Mouse (Mus musculus) cerebellum, adult 18-20 months (tissue): ENCODE results near the gene Galns.

Source experiments
- DNase-seq, 2 experiments: peaks; one replicate each; pipeline ENCODE4 v3.0.0; 2021

Galns gene

DNA sequence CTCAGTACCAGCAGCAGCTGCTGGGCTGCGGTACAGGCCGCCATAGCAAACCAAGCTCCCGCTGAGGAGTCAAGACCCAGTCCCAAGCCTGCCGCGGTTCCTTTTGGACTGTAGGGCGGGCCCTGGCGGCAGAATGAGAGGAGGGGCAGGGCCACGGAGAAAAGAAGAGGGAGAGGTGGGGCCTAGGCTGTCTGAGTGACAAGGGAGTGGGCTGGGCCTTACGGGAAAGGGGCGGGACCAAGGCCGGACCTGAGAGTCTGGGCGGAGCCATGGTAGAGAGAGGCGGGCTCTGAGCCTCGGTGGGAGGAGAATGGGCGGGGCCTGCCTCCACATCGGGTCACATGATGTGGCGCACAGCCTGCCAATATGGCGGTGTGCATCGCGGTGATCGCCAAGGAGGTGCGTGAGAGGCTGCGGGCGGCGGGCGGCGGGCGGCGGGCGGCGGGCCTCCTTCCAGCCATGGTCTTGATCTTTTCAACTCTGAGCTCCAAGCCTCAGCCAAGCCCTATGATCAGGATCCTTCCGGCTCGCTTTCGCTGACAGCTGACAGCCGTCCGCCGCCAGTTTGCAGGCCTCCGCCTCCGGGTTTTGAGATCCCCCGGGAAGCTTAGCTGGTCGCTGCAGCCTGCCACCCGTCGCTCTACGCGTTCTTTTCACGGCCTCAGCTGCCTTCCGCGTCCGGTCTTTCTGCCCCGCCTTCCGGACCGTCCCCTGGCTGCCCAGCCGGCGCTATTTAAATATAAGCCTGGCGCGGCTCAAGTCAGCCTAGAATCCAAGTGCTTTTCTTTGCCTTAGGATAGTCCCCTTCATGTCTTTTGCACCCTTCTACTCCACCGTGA, at the start of gene Galns, which contains the start of gene Trappc2l:
Gene Galns, minus strand, starts transcription at position 169 of the 839 bp plus-strand sequence.
Gene Trappc2l, plus strand, starts transcription at position 346 of the 839 bp plus-strand sequence.
- DNase-seq: peak; percentile 96 to 98

DNA sequence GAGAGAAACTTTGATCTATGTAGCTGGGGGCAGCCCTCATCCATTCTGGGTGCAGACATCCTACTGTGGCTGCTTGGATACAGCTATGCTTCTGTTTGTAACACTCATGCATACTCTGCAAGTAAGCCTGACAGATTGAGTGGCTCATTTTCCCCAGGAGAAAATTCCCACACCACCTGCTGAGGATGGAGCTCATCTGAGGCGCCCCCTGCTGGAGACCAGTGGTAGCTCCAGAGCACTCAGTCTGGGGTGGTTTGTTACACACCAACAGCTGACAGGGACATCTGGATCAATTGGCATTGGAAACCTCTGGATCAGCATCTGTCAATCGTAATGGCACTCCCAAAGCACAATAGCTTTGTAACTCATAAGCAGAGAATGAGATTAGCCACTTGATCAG, 48.8 kb upstream of the Galns start:
- no peak for DNase-seq

DNA sequence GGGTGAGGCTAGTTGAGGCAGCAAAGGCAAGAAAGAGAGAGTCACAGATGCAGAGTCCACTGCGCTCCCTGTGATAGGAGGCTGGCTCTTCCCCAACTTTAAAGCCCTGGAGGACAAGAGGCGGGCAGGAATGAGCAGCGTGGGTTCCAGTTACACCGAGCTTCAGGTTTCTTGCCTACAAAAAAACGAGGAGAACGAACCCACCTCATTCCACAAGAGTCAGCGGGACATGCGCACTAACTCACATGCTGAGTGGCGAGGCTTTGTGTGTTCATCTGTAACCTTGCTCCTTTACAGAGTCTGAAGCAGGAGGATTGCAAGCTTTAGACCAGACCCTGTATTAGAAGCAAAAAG, 47.5 kb upstream of the Galns start:
- DNase-seq: no peak

DNA sequence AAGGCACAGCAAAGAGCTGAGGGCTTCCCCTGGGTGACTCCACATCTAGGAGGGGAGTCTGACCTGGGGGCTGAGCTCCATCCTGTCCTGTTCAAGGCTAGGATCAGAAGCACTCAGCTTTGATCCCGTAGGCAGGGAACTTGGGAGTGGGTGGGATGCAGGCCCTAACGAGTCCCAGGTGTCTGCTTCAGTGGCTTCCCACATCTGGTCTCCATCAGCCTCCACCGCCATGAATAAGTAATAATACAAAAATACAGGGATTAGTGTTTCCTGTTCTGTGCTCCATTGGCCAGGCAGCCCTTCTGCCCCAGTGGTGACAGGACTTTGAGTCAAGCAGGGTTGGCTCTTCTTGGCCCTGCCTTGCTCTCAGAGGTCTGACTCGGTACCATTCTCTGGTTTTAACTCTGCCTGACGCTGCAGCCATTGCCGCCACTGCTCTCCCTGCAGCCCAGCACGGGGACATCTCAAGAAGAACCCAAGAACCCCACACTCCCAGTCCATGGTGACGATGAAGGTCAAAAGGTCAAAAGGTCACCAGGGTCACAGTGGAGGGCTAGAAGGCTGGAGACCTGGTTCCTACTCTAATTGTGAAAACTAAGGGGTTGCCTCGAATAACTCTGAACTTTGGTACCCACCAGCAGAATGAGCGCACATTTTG, 47.0 kb upstream of the Galns start:
- no peak for DNase-seq

DNA sequence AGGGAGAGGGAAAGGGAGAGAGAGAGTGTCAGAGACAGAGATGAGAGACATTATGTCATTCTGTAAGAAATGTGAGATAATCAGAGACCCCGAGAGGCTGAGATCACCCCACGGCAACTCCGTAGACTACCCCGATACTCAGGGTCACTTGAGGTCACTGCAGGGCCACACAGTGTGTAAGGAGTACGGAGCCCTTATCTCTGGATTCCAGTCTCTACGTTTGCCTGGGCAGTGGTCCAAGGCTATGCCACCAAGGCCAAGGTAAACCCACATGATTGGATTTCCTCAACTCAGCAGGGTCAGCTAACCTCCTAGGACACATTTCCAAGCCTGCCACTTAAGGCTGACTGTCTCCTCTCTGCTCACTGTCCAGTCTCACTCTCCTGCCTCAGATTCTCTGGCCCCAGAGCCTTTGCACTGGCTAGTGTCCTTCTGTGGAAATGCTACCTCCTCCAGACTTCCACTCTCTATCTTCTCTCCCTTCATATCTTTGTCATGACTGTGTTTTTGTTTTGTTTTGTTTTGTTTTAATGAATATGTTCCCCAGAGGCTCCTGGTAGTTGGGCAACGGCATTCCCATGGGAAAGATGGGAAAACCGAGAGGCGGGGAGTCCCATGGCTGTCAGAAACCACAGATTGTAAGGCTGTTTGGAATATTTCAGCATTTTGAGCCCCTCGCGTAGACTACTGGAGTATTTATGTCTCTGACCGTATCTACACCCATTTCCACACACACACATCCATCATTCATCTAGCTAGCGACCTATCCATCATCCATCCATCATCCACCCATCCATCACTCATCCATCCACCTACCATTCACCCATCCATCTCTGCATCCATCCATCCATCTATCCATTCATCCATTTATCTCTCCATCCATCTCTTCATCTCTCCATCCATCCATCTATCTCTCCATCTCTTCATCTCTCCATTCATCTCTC, 45.1 kb upstream of the Galns start:
- peak in 1 of 2 experiments; percentile 38 for DNase-seq

DNA sequence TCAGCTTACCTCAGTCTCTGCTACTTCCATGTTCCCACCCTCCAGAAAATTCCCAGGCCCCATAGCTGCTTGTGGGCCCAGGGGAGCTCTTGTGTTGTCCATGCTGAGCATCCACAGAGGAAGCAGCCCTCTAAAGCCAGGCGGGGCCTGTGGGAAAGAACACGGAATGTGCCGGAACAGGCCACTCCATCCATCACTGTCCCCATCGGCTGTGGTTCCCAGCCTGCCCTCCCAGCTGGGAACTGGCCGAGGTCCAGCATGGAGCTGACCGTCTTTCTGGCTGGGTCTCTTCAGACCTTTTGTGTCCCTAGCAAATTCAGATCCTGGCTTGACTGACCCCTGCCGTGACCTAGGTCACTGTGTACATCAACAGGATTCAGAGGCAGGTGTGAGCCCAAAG, 43.5 kb upstream of the Galns start:
- peak; percentile 47 to 53 for DNase-seq

DNA sequence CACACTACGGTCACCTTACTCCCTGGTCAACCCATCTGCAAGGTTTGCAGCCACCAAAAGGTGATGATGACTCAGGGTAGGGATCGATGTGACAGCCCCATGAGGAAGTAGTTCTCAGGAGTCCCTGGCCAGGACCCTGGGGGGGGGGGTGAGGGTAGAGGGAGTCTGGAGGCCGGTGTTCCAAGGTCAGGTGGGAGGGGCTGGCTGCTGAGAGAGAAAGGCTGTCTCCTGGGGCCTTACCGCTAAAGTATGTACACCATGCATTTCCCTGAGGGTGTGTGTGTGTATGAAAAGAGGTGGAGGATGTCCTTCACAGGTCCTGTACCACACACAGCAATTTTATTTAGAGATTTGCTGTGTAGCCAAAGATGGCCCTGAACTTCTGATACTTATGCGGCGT, 41.4 kb upstream of the Galns start:
- no peak for DNase-seq

DNA sequence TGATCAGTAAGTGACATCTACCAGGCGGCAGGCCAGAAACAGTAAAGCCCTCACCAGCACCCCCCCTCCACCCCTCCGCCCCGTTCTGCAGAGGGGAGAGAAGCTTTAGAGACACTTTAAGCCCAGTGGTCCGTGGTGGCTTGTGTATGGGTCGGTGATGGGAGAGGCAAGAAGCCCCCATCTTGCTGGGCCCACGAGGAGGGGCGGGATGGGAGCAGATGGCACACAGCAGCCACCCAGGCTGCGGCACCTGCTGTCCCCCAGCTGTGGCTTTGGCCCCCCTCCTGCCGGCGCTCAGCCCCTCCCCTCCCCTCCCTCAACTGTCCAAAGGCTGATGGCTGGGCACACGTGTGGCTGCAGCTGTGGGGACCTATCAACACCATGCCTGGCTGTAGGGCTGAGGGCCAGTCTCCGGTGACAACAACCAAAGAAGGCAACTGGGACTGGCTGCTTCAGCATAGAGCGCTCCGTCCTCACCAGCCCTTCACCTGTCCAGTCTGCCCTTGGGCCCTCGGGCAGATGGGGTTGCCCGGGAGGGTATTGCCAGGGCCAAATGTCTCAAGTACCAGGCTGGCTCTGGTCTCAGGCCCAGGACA, 40.2 kb upstream of the Galns start:
- DNase-seq: no peak

DNA sequence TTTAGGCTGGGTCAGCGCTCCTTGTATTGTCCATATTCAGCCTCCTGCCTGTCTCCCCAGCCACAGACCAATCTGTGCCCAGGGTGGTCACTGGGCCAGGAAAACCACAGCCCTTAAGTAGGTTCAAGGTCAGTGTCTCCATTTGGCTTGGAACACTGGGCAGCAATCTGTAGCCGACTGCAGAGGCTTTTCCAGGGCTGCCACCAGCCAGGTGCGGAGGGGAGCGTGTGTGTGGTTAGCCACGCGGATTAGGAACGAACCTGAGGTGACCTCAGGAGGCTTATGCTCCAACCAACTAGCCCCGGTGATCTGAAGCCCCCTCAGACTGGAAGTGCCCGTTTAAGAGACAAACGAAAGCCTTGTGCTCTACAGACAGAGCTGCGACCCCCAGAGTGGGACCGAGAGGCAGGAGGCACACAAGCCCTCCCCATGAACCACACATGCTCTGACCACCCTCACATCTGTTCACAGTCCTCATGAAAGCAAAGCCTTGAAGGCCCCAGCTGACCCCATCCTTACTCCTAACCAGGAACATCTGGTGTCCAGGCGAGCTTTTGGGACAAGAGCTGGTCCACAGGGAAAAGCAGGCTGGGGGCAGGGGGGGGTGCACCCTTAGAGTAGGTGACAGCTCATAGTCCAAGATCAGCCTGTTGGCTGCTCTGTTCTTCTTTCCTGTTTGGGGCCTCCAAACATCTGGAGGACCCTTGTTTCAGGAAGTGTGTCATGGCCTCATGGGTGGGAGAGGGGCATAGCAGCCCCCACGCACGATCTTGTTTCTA, 37.1 kb upstream of the Galns start:
- no peak for DNase-seq

DNA sequence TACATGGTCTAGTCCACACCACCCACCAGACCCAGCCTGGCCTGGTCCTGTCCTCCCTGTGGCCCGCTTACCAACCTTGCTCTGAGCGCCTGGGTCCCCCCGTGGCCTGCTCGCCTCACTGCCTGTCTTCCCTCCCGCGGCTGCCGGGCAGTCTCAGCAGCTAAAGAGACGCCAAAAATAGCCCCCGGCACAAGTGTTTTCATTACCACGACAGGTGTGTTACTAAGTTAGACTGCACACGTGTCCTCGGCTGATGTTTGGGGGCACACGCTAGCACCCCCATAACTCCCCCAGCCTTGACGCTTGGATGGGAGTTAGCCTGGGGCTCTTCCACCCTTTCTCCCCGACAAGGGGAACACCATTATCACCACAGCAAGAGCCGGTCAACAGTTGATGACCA, 35.1 kb upstream of the Galns start:
- DNase-seq: no peak

DNA sequence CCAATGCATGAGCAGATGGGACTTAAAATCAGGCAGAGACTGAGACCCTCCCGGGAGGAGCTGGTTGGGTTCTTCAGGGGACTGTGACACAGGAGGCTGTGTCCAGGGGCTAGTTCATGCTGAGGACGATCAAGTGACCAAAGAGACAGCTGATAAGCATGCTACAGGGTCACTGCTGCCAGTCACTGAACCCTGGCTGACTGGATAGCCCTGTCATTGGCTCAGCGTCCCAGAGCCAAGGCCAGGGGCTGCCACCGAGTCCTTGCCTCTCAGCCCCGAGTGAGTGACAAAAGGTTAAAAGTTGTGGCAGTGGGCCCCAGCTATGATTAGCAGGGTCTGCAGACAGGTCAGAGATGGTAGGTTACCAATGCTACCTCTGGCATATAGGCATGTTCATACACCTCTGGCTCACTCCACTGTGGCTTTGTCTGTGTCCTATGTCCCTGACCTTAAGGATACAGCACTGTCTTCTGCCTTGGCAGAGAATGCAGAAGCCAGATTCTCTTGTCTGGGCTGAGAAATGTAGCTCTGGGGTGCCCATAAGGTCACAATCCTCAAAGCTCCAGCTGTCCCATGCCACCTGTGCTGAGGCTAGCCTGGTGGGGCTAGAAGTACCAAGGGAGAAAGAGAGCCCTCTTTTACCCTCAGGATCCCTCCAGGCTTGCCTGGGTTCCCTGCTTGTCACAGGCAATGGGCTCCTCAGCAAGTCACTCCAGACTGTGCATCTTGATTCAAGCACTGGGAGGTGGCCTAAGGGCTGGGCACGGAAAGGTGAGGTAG, 33.1 kb upstream of the Galns start:
- no peak for DNase-seq

DNA sequence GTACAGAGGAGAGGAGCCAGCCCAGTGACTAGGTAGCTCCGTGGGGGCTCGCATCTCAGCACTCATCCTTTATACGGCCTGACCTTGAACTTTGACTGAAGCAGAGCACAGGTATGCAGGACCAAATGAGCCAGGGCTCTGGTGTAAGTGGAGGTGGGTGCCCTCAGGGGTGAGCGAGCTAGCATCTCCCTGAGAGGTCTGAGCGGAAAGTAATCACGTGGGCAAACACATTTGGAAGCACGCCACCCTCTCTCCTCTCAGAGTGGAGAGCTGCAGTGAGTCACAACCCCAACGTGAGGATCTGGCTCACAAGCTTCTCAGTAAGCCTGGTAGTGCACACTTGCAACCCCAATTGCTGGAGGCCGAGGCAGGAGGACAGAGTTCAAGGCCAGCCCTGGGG, 30.8 kb upstream of the Galns start:
- peak; percentile 57 to 65 for DNase-seq

DNA sequence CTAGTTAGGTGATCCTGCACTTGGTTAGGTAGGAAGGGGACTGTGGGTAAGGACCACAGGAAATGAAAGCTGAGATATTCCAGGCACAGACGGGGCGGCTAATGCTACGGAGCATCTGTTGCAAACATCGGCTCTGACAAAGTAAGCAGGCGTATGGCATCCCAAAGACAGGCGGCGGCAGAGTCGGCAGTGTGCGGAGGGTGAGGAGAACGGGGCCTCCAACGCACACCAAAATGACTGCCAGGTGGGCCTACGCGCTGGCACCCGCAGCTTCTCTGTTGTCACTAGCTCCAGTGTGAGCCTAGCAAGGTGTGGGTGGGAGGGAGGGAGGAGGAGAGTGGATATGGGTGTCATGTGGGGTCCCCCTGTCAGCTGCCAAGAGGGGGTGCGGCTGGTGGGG, 30.1 kb upstream of the Galns start:
- DNase-seq: no peak

DNA sequence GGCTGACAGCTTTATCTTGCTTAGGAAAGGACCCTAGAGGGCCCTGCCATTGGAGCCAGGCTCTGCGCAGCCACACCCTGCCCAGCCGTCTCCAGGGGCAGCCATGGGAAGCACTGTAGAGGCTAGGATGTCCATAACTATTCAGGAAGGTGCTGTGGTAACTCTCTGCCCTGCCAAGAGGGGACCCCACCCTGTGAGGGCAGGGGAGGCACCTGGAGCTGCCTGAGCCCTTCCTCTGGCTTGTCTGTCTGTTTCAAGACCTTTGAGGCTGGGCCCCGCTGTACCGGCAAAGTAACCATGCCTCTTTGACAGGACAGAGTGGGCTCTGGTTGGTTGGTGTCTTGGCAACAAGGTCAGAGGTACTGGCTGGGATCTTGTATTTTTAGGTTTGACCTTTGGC, 29.6 kb upstream of the Galns start:
- DNase-seq: no peak

DNA sequence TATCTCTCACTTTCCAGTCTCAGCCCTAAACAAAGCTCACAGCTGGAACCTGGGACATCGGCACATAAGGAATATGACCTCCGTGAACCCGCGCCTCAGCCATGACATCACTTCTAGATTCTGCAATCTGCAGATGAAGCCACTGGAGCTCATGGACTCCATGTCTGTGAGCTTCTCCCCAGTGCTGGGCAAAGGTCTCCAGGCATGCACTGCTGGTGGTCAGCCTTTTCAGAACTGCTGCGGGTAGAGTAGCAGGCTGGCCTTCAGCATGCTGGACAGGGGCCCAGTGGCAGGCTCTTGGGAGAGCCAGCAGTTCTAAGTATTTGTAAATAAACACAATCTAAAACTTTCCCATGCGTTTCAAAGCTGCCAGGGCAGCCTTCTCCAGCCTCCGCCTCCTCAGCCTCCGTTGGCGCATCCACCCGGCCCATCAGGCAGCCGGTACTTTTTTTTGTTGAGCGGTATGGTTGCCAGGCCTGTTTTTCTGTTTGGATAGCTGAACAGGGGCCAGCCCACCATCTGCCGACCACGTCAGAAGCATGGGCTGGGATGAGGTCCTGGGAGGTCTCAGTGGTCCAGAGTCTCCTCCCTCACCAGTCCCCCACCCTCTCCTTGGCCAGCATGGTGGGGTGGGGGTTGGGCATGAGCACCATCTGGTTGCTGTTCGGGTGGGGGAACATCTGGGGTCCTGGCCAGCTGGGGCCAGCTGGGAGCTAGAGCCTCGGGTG, 28.4 kb upstream of the Galns start:
- DNase-seq: peak; percentile 67 to 69

DNA sequence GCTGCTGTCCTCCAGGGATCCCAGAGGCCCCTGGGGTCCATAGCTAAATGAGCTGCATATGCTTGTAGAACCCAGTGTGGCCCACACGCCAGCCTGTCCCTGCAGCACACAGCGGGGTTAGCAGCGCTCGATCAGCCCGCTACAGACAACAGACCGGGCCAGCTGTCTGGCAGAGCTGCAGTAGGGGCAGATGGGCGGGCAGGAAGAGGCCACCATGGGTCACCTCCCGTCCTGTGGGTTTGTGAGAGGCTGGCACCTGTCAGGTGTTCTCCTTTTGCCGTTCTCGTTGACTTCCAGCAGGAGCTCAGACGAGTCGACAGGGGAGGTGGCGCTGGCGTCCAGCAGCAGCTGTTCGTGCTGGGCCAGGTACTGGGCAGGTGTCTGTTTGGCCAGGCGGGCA, 27.3 kb upstream of the Galns start:
- DNase-seq: peak; percentile 56 to 62

DNA sequence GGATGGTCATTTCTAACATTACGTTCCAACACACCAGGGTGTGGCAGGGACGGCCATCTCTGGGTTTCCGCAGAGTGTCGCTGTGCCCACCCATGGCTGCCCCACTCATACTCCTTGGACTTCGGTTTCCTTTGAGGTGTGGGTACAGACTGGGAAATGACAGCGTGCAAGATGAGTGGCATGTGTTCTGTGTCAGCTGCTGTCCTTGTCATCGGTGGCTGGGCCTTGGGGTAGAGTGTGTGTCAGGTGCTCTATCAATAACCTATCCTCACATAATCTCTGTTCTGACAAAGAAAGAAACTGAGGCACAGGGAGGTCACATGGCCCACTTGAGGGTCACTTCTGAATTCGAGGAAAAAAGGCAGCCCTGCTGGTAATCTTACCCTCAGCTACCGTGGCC, 26.0 kb upstream of the Galns start:
- DNase-seq: no peak

DNA sequence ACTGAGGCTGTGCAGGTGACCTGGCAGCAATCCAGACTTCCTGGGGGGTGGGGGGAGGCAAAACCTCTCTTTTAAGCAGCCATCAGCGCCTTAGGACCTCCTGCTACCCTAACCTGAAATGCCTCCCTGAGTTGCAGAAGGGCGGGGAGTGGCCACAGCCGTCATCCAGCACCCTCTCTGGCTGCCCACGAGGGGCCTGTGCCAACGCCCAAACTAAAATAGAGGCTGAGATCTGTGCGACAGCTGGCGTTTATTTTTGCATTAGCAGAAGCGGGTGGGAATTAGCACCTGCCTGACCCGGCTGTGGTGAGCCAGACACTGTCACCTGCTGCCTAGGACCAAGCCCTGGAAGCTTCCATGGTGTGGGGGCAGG, 25.5 kb upstream of the Galns start:
- no peak for DNase-seq

DNA sequence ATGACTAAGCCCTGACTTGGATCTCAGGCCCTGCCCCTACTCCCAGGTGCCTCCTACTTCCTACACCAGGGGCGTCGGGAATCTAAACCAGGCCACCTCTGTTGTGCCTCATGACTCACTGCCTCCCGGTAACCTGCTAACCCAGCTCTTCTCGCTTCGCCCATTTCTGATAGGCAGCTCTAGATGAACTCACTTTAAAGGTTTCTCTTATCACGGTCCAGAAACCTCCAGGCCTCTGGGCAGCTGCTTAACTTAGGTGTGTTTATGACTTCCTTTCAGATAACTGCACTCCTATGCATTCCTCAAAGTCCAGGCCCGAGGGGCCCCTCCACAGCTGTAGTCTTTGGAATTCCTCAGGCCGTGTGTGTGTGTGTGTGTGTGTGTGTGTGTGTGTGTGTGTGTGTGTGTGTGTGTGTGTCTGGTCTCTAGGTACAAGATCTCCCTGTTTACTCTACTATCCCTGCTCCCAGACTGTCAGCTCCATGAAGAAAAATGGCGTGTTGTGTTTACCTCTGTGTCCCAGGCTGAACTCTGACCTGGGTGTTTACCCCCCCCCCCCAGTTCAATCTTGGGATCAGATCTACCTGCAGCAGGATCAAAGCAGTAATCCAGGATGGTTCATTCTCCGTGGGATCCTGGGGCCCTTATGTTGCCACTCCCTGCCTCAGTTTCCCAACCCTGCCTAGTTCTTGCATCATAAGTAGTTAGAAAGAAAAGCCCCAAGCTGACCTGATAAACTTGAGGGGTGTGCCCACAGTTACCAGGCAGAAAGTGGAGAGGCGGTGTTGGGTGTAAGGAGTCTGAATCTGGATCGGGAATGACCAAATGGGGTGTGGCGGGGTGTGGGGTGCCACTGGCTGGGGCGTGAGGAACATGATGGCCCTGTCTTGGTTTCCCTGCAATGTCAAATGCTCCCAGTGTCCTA, 24.9 kb upstream of the Galns start:
- DNase-seq: no peak
